Mouse (Mus musculus): ENCODE measurements around the gene Gng5. TPM values are rescaled to one million over a fixed set of nuclear protein-coding genes. Genes with fewer than 3 reads are reported as not detected.

Gng5 gene
- polyA plus RNA-seq, 1 experiment from 2014 or later: 1,312 TPM

Other genes starting within 250 kb of the Gng5 start
- 29.8 and 35.8 TPM in 2 replicates for gene Ssx2ip, start 95.2 kb upstream of the Gng5 start, polyA plus RNA-seq (2016; fragmentation: Nextera tagmentation; extraction: Ambion mirVana)
- 9.9 and 11.4 TPM in 2 replicates for gene Ctbs, start 50.0 kb upstream of the Gng5 start, polyA plus RNA-seq (2016; fragmentation: Nextera tagmentation; extraction: Ambion mirVana)
- 5.0 and 5.4 TPM in 2 replicates for gene Spata1, start 54 bp upstream of the Gng5 start, polyA plus RNA-seq (2016; fragmentation: Nextera tagmentation; extraction: Ambion mirVana)
- gene Rpf1, start 21.6 kb downstream of the Gng5 start, polyA plus RNA-seq (2016; fragmentation: Nextera tagmentation; extraction: Ambion mirVana): 45.0 and 57.3 TPM in 2 replicates
- not detected in 2 replicates for gene Uox, start 70.6 kb downstream of the Gng5 start, polyA plus RNA-seq (2016; fragmentation: Nextera tagmentation; extraction: Ambion mirVana)
- 0.05 TPM in 1 of 2 replicates, not detected in the other for gene Dnase2b, start 115.8 kb downstream of the Gng5 start, polyA plus RNA-seq (2016; fragmentation: Nextera tagmentation; extraction: Ambion mirVana)
- gene 4930503B20Rik, start 151.5 kb downstream of the Gng5 start, polyA plus RNA-seq (2016; fragmentation: Nextera tagmentation; extraction: Ambion mirVana): 0.11 TPM in 1 of 2 replicates, not detected in the other
- 0.84 and 2.0 TPM in 2 replicates for gene Samd13, start 185.8 kb downstream of the Gng5 start, polyA plus RNA-seq (2016; fragmentation: Nextera tagmentation; extraction: Ambion mirVana)

Data from heart, embryonic 10.5 days (tissue).